Mouse (Mus musculus) MEL-GATA-1-ER (cell line): ENCODE measurements around the gene Cda.
"Not testable (repeated sequence)": the region's sequence is repeated elsewhere in the genome, so short reads cannot be mapped to it uniquely, and the experiment has no call there.

ENCODE experiments used
- DNase-seq: peaks from one replicate; pipeline ENCODE4 v3.0.0-alpha.2; 2012; ENCODE audit warnings: low read depth; ENCODE audit errors: extremely low read depth

The Cda gene

GRCm38 (mm10) chr4:138335648-138336047 lies 32.1 kb downstream of the Cda start:
- DNase-seq: no peak

GRCm38 (mm10) chr4:138335036-138335435 lies 32.8 kb downstream of the Cda start:
- no peak for DNase-seq

GRCm38 (mm10) chr4:138333135-138333534 lies 34.7 kb downstream of the Cda start:
- no peak for DNase-seq

- DNase-seq: no peak
Observed at GRCm38 (mm10) chr4:138331647-138332046, 36.1 kb downstream of the Cda start.

GRCm38 (mm10) chr4:138330264-138330671 lies 37.5 kb downstream of the Cda start:
- DNase-seq: no peak

- no peak for DNase-seq
Observed at GRCm38 (mm10) chr4:138327891-138328470, 39.8 kb downstream of the Cda start.

- not testable (repeated sequence) for DNase-seq
Observed at GRCm38 (mm10) chr4:138327155-138327554, 40.6 kb downstream of the Cda start.

GRCm38 (mm10) chr4:138326077-138326695 lies 41.6 kb downstream of the Cda start, which contains the start of gene Pink1:
Gene Pink1, minus strand, starts transcription at chr4:138326307.
- no peak for DNase-seq

GRCm38 (mm10) chr4:138325466-138326076 lies 42.2 kb downstream of the Cda start:
- peak; percentile 47 for DNase-seq

GRCm38 (mm10) chr4:138324451-138324850 lies 43.3 kb downstream of the Cda start:
- DNase-seq: no peak

- DNase-seq: no peak
Observed at GRCm38 (mm10) chr4:138323753-138324152, 44.0 kb downstream of the Cda start.

- DNase-seq: no peak
Observed at GRCm38 (mm10) chr4:138322692-138323091, 45.1 kb downstream of the Cda start.

GRCm38 (mm10) chr4:138321488-138321887 lies 46.3 kb downstream of the Cda start:
- no peak for DNase-seq

- DNase-seq: no peak
Observed at GRCm38 (mm10) chr4:138320711-138321110, 47.1 kb downstream of the Cda start.

GRCm38 (mm10) chr4:138319508-138319907 lies 48.3 kb downstream of the Cda start:
- DNase-seq: no peak

- DNase-seq: no peak
Observed at GRCm38 (mm10) chr4:138318509-138319266, 49.1 kb downstream of the Cda start.

GRCm38 (mm10) chr4:138316369-138316768 lies 51.4 kb downstream of the Cda start:
- DNase-seq: no peak

- no peak for DNase-seq
Observed at GRCm38 (mm10) chr4:138315781-138316180, 52.0 kb downstream of the Cda start.

- DNase-seq: no peak
Observed at GRCm38 (mm10) chr4:138313795-138314194, 54.0 kb downstream of the Cda start.

GRCm38 (mm10) chr4:138313021-138313420 lies 54.8 kb downstream of the Cda start:
- DNase-seq: no peak

GRCm38 (mm10) chr4:138312105-138312504 lies 55.7 kb downstream of the Cda start:
- DNase-seq: no peak

GRCm38 (mm10) chr4:138311595-138311994 lies 56.2 kb downstream of the Cda start:
- no peak for DNase-seq
